Mouse (Mus musculus) stomach, embryonic 16.5 days (tissue): Measurements from ENCODE around the gene Igtp. TPM values are rescaled to one million over a fixed set of nuclear protein-coding genes. Genes with fewer than 3 reads are reported as not detected.
"Not testable (repeated sequence)": the region's sequence is repeated elsewhere in the genome, so short reads cannot be mapped to it uniquely, and the experiment has no call there.

Source experiments
- ATAC-seq: fragments of 200-750 bp; cut with Nextera tagmentation; 2 replicates; pipeline ENCODE4 v1.8.0; 2017; ENCODE audit warnings: moderate number of reproducible peaks, moderate TSS enrichment; ENCODE audit not compliant: insufficient read depth, low FRiP score
- H3K27ac ChIP-seq: fragments of 300-500 bp; sonication (generic); 2 replicates; pipeline ENCODE4 v1.5.1; 2014; ENCODE audit warnings: low read length
- H3K27me3 ChIP-seq: fragments of 300-500 bp; sonication (generic); 2 replicates; pipeline ENCODE4 v1.6.1; 2014; ENCODE audit warnings: low read length, control low read depth, mixed read lengths; ENCODE audit not compliant: control insufficient read depth, insufficient read depth
- H3K36me3 ChIP-seq: fragments of 300-500 bp; sonication (generic); 2 replicates; pipeline ENCODE4 v1.6.1; 2014; ENCODE audit warnings: low read length; ENCODE audit not compliant: control insufficient read depth, insufficient read depth
- H3K4me1 ChIP-seq: fragments of 300-500 bp; sonication (generic); 2 replicates; pipeline ENCODE4 v1.6.1; 2014; ENCODE audit warnings: low read length, control low read depth, mixed read lengths; ENCODE audit not compliant: control insufficient read depth, insufficient read depth
- H3K4me2 ChIP-seq: fragments of 300-500 bp; sonication (generic); 2 replicates; pipeline ENCODE4 v1.6.1; 2014; ENCODE audit warnings: low read depth, low read length, mixed read lengths
- H3K4me3 ChIP-seq: fragments of 300-500 bp; sonication (generic); replicated peaks from 2 replicates; pipeline ENCODE4 v1.5.1; 2014; ENCODE audit warnings: mild to moderate bottlenecking, low read length
- H3K9ac ChIP-seq: fragments of 300-500 bp; sonication (generic); 2 replicates; pipeline ENCODE4 v1.6.1; 2014; ENCODE audit warnings: low read length
- H3K9me3 ChIP-seq: fragments of 300-500 bp; sonication (generic); replicated peaks from 2 replicates; pipeline ENCODE4 v1.6.1; 2016; ENCODE audit warnings: low read length, control low read depth; ENCODE audit not compliant: control insufficient read depth
- WGBS: fragments of 180-500 bp; shearing (Covaris S2); extraction: QIAGEN DNeasy Blood & Tissue Kit; methylation state at CpG from one replicate; pipeline ENCODE4 v1.1.7; 2014; 5-methylcytosine and 5-hydroxymethylcytosine counted together
- polyA plus RNA-seq: library from polyadenylated mRNA; unstranded; fragments of >200 nt; fragmentation: Nextera tagmentation; extraction: Ambion mirVana; gene quantifications from 2 replicates; pipeline ENCODE4 v1.2.1, GENCODE M21; 2015

Igtp gene
- polyA plus RNA-seq, 1 experiment from 2014 or later, result 6.3 TPM

GRCm38 (mm10) chr11:58179563-58179962, 19.8 kb upstream of the Igtp start:
- 31% methylated on average over 3 of the region's 3 CpGs for WGBS
- Histone ChIP-seq H3K4me2 (no peak overlapping the region), H3K4me3 (no peak overlapping the region), H3K9ac (no peak overlapping the region), H3K27ac (no peak overlapping the region), H3K9me3 (no peaks in the 10 kb centered on the region), H3K4me1 (no peaks in the 10 kb centered on the region), H3K36me3 (peaks cover 19% of the 10 kb centered on the region), H3K27me3 (no peaks in the 10 kb centered on the region)
- peak; percentile 47; the same call in 1 of the 2 replicates for ATAC-seq

DNA sequence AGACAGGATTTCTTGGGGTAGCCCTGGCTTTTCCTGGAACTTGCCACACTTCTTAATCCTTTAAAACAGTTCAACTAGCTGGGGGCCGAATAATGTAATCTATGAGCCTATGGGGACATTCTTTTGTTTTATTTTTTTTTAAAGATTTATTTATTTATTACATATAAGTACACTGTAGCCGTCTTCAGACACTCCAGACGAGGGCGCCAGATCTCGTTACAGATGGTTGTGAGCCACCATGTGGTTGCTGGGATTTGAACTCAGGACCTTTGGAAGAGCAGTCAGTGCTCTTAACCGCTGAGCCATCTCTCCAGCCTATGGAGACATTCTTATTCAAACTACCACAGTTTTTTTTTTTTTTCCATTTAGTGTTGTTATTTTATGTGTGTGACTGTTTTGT, 19.4 kb upstream of the Igtp start:
- ATAC-seq, H3K4me3 ChIP-seq, H3K27me3 ChIP-seq, H3K9ac ChIP-seq, H3K4me1 ChIP-seq, H3K4me2 ChIP-seq, H3K27ac ChIP-seq, H3K9me3 ChIP-seq: not testable (repeated sequence)
- WGBS, result 93% methylated on average over 6 of the region's 6 CpGs
- H3K36me3 ChIP-seq, result peaks cover 19% of the 10 kb centered on the region

DNA sequence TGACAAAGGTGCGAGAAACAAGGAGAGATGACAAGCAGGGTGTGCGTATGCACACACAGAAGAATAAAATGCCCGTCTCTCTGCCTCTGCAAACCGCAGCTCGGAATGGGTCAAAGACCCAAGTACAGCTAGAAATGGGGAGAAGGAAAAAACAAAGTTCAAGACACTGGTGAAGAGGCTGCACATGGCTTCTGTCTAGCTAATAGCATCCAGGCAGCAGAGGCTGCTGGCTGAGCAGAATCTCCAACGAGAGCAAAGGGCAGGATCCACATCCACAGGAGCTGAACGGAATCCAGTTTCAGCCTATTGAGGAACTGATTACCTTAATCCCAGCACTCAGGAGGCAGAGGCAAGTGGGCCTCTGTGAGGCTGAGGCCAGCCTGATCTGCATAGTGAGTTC, 18.6 kb upstream of the Igtp start:
- ATAC-seq, result no peak
- no peaks in the 10 kb centered on the region for H3K9me3 ChIP-seq
- H3K27ac ChIP-seq, result no peak overlapping the region
- no peak overlapping the region for H3K9ac ChIP-seq
- H3K4me3 ChIP-seq, result no peak overlapping the region
- H3K4me1 ChIP-seq, result no peaks in the 10 kb centered on the region
- no peak overlapping the region for H3K4me2 ChIP-seq
- WGBS, result 79% methylated on average over 7 of the region's 7 CpGs
- H3K27me3 ChIP-seq, result no peaks in the 10 kb centered on the region
- peaks cover 12% of the 10 kb centered on the region for H3K36me3 ChIP-seq

DNA sequence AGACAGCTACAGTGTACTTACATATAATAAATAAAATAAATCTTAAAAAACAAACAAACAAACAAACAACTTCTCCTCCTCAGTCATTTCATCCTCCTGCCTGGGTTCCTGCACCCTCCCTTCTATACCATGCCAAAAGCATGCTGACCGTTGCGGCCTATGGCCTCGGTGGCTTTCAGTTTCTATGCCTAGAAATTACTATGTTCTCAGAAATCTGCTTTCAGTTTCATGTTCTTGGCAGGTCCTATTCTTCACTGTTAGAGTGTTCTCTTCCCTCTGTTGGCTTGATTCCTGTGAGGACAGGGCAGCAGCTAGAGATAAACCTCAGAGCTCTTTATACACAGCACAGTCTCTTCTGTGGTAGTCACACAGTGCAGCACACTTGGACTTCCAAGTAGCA, 15.8 kb upstream of the Igtp start:
- H3K9me3 ChIP-seq, result no peaks in the 10 kb centered on the region
- no peak overlapping the region for H3K27ac ChIP-seq
- ATAC-seq, result no peak
- whole genome bisulfite sequencing, result 82% methylated on average over 3 of the region's 3 CpGs
- H3K27me3 ChIP-seq, result no peaks in the 10 kb centered on the region
- H3K4me3 ChIP-seq, result no peak overlapping the region
- H3K4me1 ChIP-seq, result no peaks in the 10 kb centered on the region
- no peak overlapping the region for H3K4me2 ChIP-seq
- no peaks in the 10 kb centered on the region for H3K36me3 ChIP-seq
- no peak overlapping the region for H3K9ac ChIP-seq

DNA sequence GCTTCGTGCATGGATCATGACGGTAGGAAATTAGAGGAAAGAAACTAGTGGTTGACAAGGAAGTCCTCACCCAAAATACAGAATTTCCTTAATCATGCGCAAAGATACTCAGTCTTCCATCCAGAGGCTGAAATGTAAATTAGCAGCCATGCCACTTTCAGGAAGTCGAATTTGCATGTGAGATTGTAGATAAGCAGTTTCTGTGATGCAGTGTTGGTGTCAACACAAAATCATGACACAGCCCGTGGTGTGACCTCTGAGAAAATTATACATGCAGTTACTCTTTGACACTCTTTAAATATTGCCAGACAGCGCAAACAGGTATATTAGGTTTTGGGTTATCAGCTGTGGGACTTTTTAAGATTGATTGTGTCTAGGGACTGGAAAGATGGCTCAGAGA, 9.7 kb upstream of the Igtp start:
- Histone ChIP-seq H3K9me3 (no peaks in the 10 kb centered on the region), H3K27ac (no peak overlapping the region), H3K9ac (no peak overlapping the region), H3K4me1 (no peaks in the 10 kb centered on the region), H3K4me3 (no peak overlapping the region), H3K27me3 (no peaks in the 10 kb centered on the region), H3K4me2 (no peak overlapping the region), H3K36me3 (no peaks in the 10 kb centered on the region)
- ATAC-seq, result no peak
- WGBS, result 85% methylated on average over 6 of the region's 6 CpGs

DNA sequence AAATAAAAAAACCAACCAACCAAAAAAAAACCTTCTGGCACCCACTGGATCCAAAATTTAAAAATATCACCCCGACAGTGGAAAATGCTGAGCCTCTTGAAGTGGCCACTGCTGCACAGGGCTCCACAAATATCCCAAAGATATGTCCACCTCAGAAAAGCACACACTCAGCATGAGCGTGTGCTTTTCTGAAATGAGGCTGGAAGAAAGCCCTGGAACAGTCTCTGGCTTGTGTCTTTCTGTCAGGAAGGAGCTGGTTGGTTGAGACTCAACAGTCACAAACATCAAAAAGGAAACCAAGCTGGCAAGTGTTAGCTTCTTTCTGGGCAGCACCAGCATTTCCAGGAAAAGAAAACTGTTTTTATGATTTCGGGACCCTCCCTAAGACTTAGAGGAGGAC, 6.0 kb upstream of the Igtp start:
- H3K4me1 ChIP-seq, result no peaks in the 10 kb centered on the region
- no peak overlapping the region for H3K9ac ChIP-seq
- no peaks in the 10 kb centered on the region for H3K36me3 ChIP-seq
- ATAC-seq, result no peak
- H3K9me3 ChIP-seq, result no peaks in the 10 kb centered on the region
- no peak overlapping the region for H3K4me2 ChIP-seq
- no peak overlapping the region for H3K27ac ChIP-seq
- WGBS, result 43% methylated on average over 3 of the region's 3 CpGs
- H3K4me3 ChIP-seq, result no peak overlapping the region
- H3K27me3 ChIP-seq, result no peaks in the 10 kb centered on the region

DNA sequence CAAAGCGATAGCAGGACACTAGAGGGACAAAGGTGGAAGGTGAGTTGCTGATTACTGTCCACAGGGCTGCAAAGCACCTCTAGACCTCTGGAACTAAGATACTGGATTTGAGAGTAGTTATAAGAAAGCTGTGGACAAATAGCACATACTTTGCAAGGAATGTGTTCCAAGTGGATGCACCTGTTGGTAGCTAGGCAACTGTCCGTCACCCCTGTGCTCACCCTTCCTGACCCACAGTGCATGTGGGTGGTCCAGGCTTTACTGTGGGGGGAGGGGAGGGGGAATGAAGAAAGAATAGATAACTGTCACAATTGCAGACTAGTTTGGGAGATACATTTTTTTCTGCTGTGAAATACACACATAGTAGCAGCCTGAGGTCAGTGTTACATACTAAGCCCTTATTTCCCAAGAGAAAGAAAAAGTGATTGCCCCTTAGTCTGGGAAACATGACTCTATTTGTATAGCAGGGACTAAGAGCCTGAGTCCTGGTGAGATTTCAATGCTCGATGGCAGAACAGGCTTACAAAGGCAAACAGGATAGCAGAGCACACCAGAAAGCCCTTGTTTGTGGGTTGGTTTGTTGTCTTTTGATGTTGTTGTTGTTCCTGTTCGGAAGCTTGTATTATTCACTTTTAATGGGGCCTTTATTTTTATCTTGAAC, 5.4 kb upstream of the Igtp start:
- Histone ChIP-seq H3K4me3 (no peak overlapping the region), H3K9me3 (no peaks in the 10 kb centered on the region), H3K36me3 (no peaks in the 10 kb centered on the region), H3K4me2 (no peak overlapping the region), H3K4me1 (no peaks in the 10 kb centered on the region), H3K27ac (no peak overlapping the region), H3K9ac (no peak overlapping the region), H3K27me3 (no peaks in the 10 kb centered on the region)
- WGBS, result 27% methylated on average over 4 of the region's 4 CpGs
- ATAC-seq, result no peak

- no peak overlapping the region; the same call in 1 of the 2 replicates for H3K27ac ChIP-seq
Observed at GRCm38 (mm10) chr11:58198663-58199062, 693 bp upstream of the Igtp start.

DNA sequence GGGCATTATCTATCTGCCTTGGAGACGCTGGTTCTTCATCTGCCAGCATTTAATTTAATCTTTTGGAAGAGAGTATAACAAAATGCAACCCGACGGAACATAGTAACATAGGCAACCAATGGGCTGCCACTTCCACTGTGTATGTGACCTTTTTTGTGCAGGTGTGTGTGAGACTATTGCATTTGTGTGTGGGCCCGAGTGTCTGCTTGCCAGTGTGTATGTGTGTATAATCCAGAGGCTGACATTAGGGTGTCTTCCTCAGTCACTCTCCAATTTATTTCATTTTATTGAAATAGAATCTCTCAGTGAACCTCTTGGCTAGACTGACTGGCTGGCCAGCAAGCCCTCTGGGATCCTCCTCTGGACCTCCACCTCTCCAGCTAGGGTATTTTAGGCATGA, 870 bp downstream of the Igtp start:
- Histone ChIP-seq H3K27ac (no peak overlapping the region), H3K9ac (no peak overlapping the region), H3K27me3 (no peaks in the 10 kb centered on the region), H3K4me3 (no peak overlapping the region), H3K4me2 (no peak overlapping the region), H3K9me3 (no peaks in the 10 kb centered on the region), H3K4me1 (no peaks in the 10 kb centered on the region), H3K36me3 (no peaks in the 10 kb centered on the region)
- WGBS, result 82% methylated on average over 4 of the region's 4 CpGs
- ATAC-seq, result no peak

More at GRCm38 (mm10) chr11:58198663-58199062, 693 bp upstream of the Igtp start:
- Histone ChIP-seq H3K36me3 (no peaks in the 10 kb centered on the region), H3K4me3 (peak overlapping the region; percentile 63), H3K27me3 (no peaks in the 10 kb centered on the region), H3K4me1 (no peaks in the 10 kb centered on the region), H3K4me2 (peak overlapping the region; percentile 80), H3K9me3 (no peaks in the 10 kb centered on the region), H3K9ac (no peak overlapping the region)
- 89% methylated on average over 4 of the region's 4 CpGs for WGBS
- ATAC-seq, result no peak
